Comparison of ENCODE assay signal across 13 mouse cellular contexts in genomic region chr7:66157413-66157812, GRCm38 (mm10). TPM values are rescaled to one million over a fixed set of nuclear protein-coding genes. Genes with fewer than 3 reads are reported as not detected.
DNase-seq lines count a peak whose midpoint lies in the region; ATAC-seq and TF ChIP-seq lines count a peak whose summit lies in the region.
"Had no signal": no experiment of that assay in that cellular context is flagged by ENCODE, and none has a peak within 500 bp of the region (broad histone marks: within the 10 kb centered on the region; RNA-seq: fewer than 3 reads in every experiment).

No protein-coding gene starts in this region.

- 54% methylated on average over 9 of the region's 9 CpGs for WGBS in kidney, adult 2 months
- 83% methylated on average over 9 of the region's 9 CpGs for WGBS in midbrain, embryonic 13.5 days
- 80% methylated on average over 9 of the region's 9 CpGs for WGBS in midbrain, embryonic 14.5 days
- WGBS in limb, embryonic 14.5 days, result 57% methylated on average over 9 of the region's 9 CpGs

- TF ChIP-seq POLR2A in kidney, adult 2 months (IDR thresholded peaks at IDR 0.05; ENCODE audit: low read depth, low read length), result no peak
- no peak for TF ChIP-seq POLR2A in limb, embryonic 14.5 days (IDR thresholded peaks at IDR 0.05; ENCODE audit: borderline replicate concordance, extremely low read depth, insufficient read depth, insufficient read length)

- no peak overlapping the region for H3K9ac ChIP-seq in midbrain, embryonic 13.5 days (replicated peaks)
- no peak overlapping the region for H3K9ac ChIP-seq in midbrain, embryonic 14.5 days (replicated peaks; ENCODE audit: low read length)
- no peak overlapping the region for H3K9ac ChIP-seq in limb, embryonic 14.5 days (ENCODE audit: low read depth, low read length, severe bottlenecking)
- H3K9ac ChIP-seq: forebrain, embryonic 15.5 days; liver, embryonic 14.5 days had no signal

- no peaks in the 10 kb centered on the region for H3K9me3 ChIP-seq in midbrain, embryonic 13.5 days
- no peaks in the 10 kb centered on the region for H3K9me3 ChIP-seq in midbrain, embryonic 14.5 days (ENCODE audit: control insufficient read depth, low read length)
- H3K9me3 ChIP-seq in limb, embryonic 14.5 days (ENCODE audit: control insufficient read depth, low read length), result no peaks in the 10 kb centered on the region
- H3K9me3 ChIP-seq: forebrain, embryonic 15.5 days; G1E had no signal

- peaks cover 9% of the 10 kb centered on the region for H3K4me1 ChIP-seq in kidney, adult 2 months (ENCODE audit: control insufficient read depth, insufficient read depth, low read length)
- H3K4me1 ChIP-seq in midbrain, embryonic 13.5 days (replicated peaks), result peaks cover 24% of the 10 kb centered on the region
- H3K4me1 ChIP-seq in midbrain, embryonic 14.5 days (ENCODE audit: control insufficient read depth, insufficient read depth, low read length), result peaks cover 4% of the 10 kb centered on the region; the same call in 1 of the 2 replicates
- peaks cover 15% of the 10 kb centered on the region for H3K4me1 ChIP-seq in limb, embryonic 14.5 days (ENCODE audit: control insufficient read depth, insufficient read depth, low read length)

- H3K36me3 ChIP-seq in kidney, adult 2 months (ENCODE audit: control insufficient read depth, insufficient read depth, low read length), result no peaks in the 10 kb centered on the region
- H3K36me3 ChIP-seq in midbrain, embryonic 13.5 days, result peaks cover 8% of the 10 kb centered on the region
- peaks cover 4% of the 10 kb centered on the region; the same call in 1 of the 2 replicates for H3K36me3 ChIP-seq in midbrain, embryonic 14.5 days (ENCODE audit: control insufficient read depth, insufficient read depth, low read length)
- H3K36me3 ChIP-seq in limb, embryonic 14.5 days (ENCODE audit: control insufficient read depth, insufficient read depth, low read length), result peaks cover 14% of the 10 kb centered on the region
- H3K36me3 ChIP-seq: forebrain, embryonic 15.5 days had no signal

- no peak overlapping the region for H3K4me2 ChIP-seq in midbrain, embryonic 13.5 days (replicated peaks)
- no peak overlapping the region for H3K4me2 ChIP-seq in midbrain, embryonic 14.5 days (ENCODE audit: low read length)
- no peak overlapping the region for H3K4me2 ChIP-seq in limb, embryonic 14.5 days (replicated peaks; ENCODE audit: low read depth, low read length, severe bottlenecking)
- H3K4me2 ChIP-seq: forebrain, embryonic 15.5 days had no signal

- TF ChIP-seq CTCF in kidney, adult 2 months (conservative IDR thresholded peaks at IDR 0.05; ENCODE audit: insufficient read depth, insufficient read length, low read depth, low read length), result no peak

- no peak overlapping the region for H3K4me3 ChIP-seq in kidney, adult 2 months (ENCODE audit: insufficient read depth, low read depth, low read length)
- H3K4me3 ChIP-seq in midbrain, embryonic 13.5 days (replicated peaks), result no peak overlapping the region
- no peak overlapping the region for H3K4me3 ChIP-seq in midbrain, embryonic 14.5 days (replicated peaks; ENCODE audit: low read depth, low read length)
- H3K4me3 ChIP-seq in limb, embryonic 14.5 days (replicated peaks; ENCODE audit: low read length), result no peak overlapping the region
- H3K4me3 ChIP-seq: forebrain, embryonic 15.5 days had no signal

- DNase-seq in kidney, adult 2 months, result no peak
- DNase-seq in kidney, postnatal 10 days, result no peak
- DNase-seq in midbrain, embryonic 14.5 days, result no peak
- peak; percentile 36 to 45 for DNase-seq in heart, adult 9 months (ENCODE audit: low spot score in 2 of 2)
- no peak for DNase-seq in limb, embryonic 14.5 days (ENCODE audit: low spot score)
- DNase-seq in layer of hippocampus, adult 9-10 months (ENCODE audit: low spot score), result no peak
- DNase-seq: adrenal gland, postnatal 36 days; cerebellum, adult 11 months; gastrocnemius, postnatal 14 days had no signal

- ATAC-seq in midbrain, embryonic 13.5 days, result no peak
- no peak for ATAC-seq in midbrain, embryonic 14.5 days (ENCODE audit: low FRiP score, low TSS enrichment)
- no peak for ATAC-seq in limb, embryonic 14.5 days (ENCODE audit: low FRiP score, low read depth)
- ATAC-seq: forebrain, embryonic 15.5 days had no signal

- no peaks in the 10 kb centered on the region for H3K27me3 ChIP-seq in kidney, adult 2 months (replicated peaks; ENCODE audit: control insufficient read depth, insufficient read depth, low read length)
- H3K27me3 ChIP-seq in midbrain, embryonic 13.5 days, result no peaks in the 10 kb centered on the region
- no peaks in the 10 kb centered on the region for H3K27me3 ChIP-seq in midbrain, embryonic 14.5 days (ENCODE audit: control insufficient read depth, insufficient read depth, low read length)
- no peaks in the 10 kb centered on the region for H3K27me3 ChIP-seq in limb, embryonic 14.5 days (ENCODE audit: control insufficient read depth, insufficient read depth, low read length)
- H3K27me3 ChIP-seq: forebrain, embryonic 15.5 days had no signal

- peak overlapping the region; percentile 86 for H3K27ac ChIP-seq in kidney, adult 2 months (ENCODE audit: insufficient read depth, low read depth, low read length)
- H3K27ac ChIP-seq in midbrain, embryonic 13.5 days, result peak overlapping the region; percentile 45; the same call in 1 of the 2 replicates
- H3K27ac ChIP-seq in midbrain, embryonic 14.5 days (replicated peaks; ENCODE audit: low read depth, low read length), result no peak overlapping the region
- H3K27ac ChIP-seq in limb, embryonic 14.5 days (replicated peaks; ENCODE audit: low read depth, low read length), result 0 out of 2 replicates have a peak overlapping the region, but pooled peaks have one; percentile 55
- H3K27ac ChIP-seq: forebrain, embryonic 15.5 days; liver, embryonic 14.5 days had no signal

RNA-seq across cellular contexts. Expression of gene Chsy1, which starts 48.1 kb away (rescaled TPM):
- polyA plus RNA-seq in kidney, adult 2 months (2012; rRNA removed), result 5.4 and 6.4 TPM in 2 replicates
- polyA plus RNA-seq in midbrain, embryonic 13.5 days (2015; fragmentation: Nextera tagmentation; extraction: Ambion mirVana), result 11.1 and 11.8 TPM in 2 replicates
- polyA plus RNA-seq in midbrain, embryonic 14.5 days (2014; fragmentation: Nextera tagmentation; extraction: Ambion mirVana), result 14.0 and 16.0 TPM in 2 replicates
- 33.3 and 36.1 TPM in 2 replicates for polyA plus RNA-seq in limb, embryonic 14.5 days (2012; rRNA removed)
- 33.6 and 35.5 TPM in 2 replicates for polyA plus RNA-seq in limb, embryonic 14.5 days (2014; fragmentation: Nextera tagmentation; extraction: Ambion mirVana)

Comparison
In these comparisons a context has a peak if more than half of its experiments do, and no peak if none do; other contexts are left out.
1. DNase-seq: peak in heart, adult 9 months (2 of 2); none in kidney, adult 2 months (single experiment), kidney, postnatal 10 days (single experiment), midbrain, embryonic 14.5 days (single experiment), limb, embryonic 14.5 days (single experiment) and layer of hippocampus, adult 9-10 months (single experiment).